Mouse (Mus musculus) lung, embryonic 15.5 days (tissue): ENCODE results near the gene Stox2. TPM values are rescaled to one million over a fixed set of nuclear protein-coding genes. Genes with fewer than 3 reads are reported as not detected.

Experiments
- ATAC-seq: fragments of 200-750 bp; cut with Nextera tagmentation; 2 replicates; pipeline ENCODE4 v1.8.0; 2017; ENCODE audit warnings: moderate number of reproducible peaks, borderline replicate concordance; ENCODE audit not compliant: low FRiP score, low TSS enrichment; ENCODE audit errors: extremely low read depth
- H3K27ac ChIP-seq: fragments of 300-500 bp; sonication (generic); 2 replicates; pipeline ENCODE4 v1.5.1; 2015; ENCODE audit warnings: moderate library complexity, mild to moderate bottlenecking, inconsistent platforms
- H3K27me3 ChIP-seq: fragments of 300-500 bp; sonication (generic); 2 replicates; pipeline ENCODE4 v1.6.1; 2015; ENCODE audit warnings: inconsistent platforms
- H3K36me3 ChIP-seq: fragments of 300-500 bp; sonication (generic); 2 replicates; pipeline ENCODE4 v1.6.1; 2015; ENCODE audit warnings: inconsistent platforms
- H3K4me1 ChIP-seq: fragments of 300-500 bp; sonication (generic); 2 replicates; pipeline ENCODE4 v1.6.1; 2015; ENCODE audit warnings: inconsistent platforms
- H3K4me2 ChIP-seq: fragments of 300-500 bp; sonication (generic); 2 replicates; pipeline ENCODE4 v1.6.1; 2015; ENCODE audit warnings: inconsistent platforms, mild to moderate bottlenecking, moderate library complexity
- H3K4me3 ChIP-seq: fragments of 300-500 bp; sonication (generic); 2 replicates; pipeline ENCODE4 v1.5.1; 2015; ENCODE audit warnings: mild to moderate bottlenecking, inconsistent platforms
- H3K9ac ChIP-seq: fragments of 300-500 bp; sonication (generic); 2 replicates; pipeline ENCODE4 v1.6.1; 2015; ENCODE audit warnings: inconsistent platforms
- H3K9me3 ChIP-seq: fragments of 300-500 bp; sonication (generic); 2 replicates; pipeline ENCODE4 v1.6.1; 2016; ENCODE audit warnings: inconsistent platforms
- WGBS: fragments of 180-500 bp; shearing (Covaris S2); methylation state at CpG from one replicate; pipeline ENCODE4 v1.1.7; 2015; 5-methylcytosine and 5-hydroxymethylcytosine counted together
- polyA plus RNA-seq: library from polyadenylated mRNA; unstranded; fragments of >200 nt; fragmentation: Nextera tagmentation; extraction: Ambion mirVana; gene quantifications from 2 replicates; pipeline ENCODE4 v1.2.1, GENCODE M21; 2015

Gene Stox2
- polyA plus RNA-seq, 1 experiment from 2014 or later, result 12.7 TPM

DNA sequence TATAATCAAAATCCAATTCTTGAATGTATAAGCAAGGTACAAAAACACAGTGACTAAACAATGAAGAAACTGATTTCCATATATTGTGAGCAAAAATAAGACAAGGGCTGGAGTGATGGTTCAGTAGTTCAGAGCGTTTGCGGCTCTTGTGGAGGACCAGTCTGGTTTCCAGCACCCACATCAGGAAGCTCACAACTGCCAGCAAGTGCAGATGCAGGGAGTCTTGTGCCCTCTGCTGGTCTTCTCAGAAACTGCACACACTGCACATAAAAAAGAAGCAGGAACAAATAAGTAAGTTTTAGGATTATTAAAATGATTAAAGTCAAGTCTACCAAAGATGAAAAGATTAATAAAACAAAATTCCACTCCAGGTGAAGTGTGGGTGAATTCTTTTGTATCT, 291.6 kb downstream of the Stox2 start:
- Histone ChIP-seq H3K4me2 (no peak overlapping the region), H3K27ac (no peak overlapping the region), H3K4me3 (no peak overlapping the region), H3K4me1 (no peaks in the 10 kb centered on the region), H3K9ac (no peak overlapping the region), H3K36me3 (no peaks in the 10 kb centered on the region), H3K27me3 (no peaks in the 10 kb centered on the region), H3K9me3 (no peaks in the 10 kb centered on the region)
- ATAC-seq, result no peak
- WGBS, result 92% methylated on average over 2 of the region's 2 CpGs

DNA sequence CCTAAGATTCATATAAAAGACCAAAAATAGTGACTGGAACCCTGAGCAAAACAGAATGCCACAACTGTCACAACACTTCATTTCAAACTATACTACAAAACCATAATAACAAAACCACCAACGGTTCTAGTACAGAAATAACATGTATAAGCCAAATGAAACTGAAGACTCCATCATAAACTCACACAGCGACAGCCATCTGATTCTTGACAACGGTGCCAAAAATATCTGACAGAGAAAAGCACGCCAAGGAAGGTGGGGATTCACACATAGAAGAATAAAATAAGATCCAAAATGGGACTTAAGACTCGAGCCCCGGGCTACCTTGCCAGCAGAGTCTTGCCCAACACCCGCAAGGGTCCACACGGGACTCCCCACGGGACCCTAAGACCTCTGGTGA, 300.9 kb downstream of the Stox2 start:
- no peak overlapping the region for H3K4me2 ChIP-seq
- no peaks in the 10 kb centered on the region for H3K36me3 ChIP-seq
- H3K9ac ChIP-seq, result no peak overlapping the region
- H3K4me1 ChIP-seq, result no peaks in the 10 kb centered on the region
- H3K27me3 ChIP-seq, result no peaks in the 10 kb centered on the region
- H3K9me3 ChIP-seq, result no peaks in the 10 kb centered on the region
- 84% methylated on average over 9 of the region's 9 CpGs for WGBS
- H3K4me3 ChIP-seq, result no peak overlapping the region
- ATAC-seq, result no peak
- no peak overlapping the region for H3K27ac ChIP-seq

DNA sequence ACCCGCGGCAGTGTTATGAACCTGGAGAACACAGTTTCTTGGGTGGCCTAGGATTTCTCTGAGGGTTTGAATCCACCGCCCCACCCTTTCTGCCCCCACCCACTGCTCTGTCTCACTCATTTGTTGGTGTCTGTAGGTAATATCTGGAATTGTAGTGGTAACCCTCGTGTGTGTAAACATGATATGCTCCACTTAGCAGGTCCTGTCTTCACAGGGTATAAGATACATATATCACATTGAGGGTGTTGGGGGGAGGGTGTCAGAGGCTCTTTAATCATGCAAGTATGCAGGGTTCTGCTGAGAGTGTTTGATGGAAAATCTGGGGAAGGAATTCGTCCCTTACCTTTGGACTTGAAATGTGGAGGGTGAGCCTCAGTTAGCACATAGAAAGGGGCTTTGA, 310.1 kb downstream of the Stox2 start:
- Histone ChIP-seq H3K27me3 (peaks cover 8% of the 10 kb centered on the region; the same call in 1 of the 2 replicates), H3K9me3 (no peaks in the 10 kb centered on the region), H3K4me2 (peak overlapping the region; percentile 55), H3K4me1 (peaks cover 15% of the 10 kb centered on the region; the same call in 1 of the 2 replicates), H3K36me3 (no peaks in the 10 kb centered on the region), H3K4me3 (peak overlapping the region; percentile 27; the same call in 1 of the 2 replicates), H3K27ac (no peak overlapping the region), H3K9ac (no peak overlapping the region)
- WGBS, result 19% methylated on average over 5 of the region's 5 CpGs
- ATAC-seq, result no peak

DNA sequence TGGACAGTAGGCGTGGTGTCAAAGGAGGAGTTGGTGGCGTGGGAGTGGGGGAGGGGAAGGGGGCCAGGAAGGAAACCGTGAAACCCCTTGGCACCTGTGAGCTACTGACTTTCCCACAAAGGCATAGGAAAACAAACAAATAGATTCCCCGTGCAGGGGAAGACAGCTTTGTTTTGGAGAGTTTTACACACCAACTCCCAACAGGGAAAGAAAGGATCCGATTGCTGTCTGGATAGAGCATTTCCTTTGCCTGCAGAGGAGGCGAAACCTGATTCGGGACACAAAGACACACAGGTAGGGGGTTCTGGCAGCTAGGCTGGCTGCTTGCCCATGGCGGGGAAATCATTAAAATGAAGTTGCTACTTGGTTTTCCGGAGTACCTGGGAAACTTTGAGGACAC, 310.6 kb downstream of the Stox2 start:
- Histone ChIP-seq H3K9ac (no peak overlapping the region), H3K4me1 (peaks cover 15% of the 10 kb centered on the region; the same call in 1 of the 2 replicates), H3K36me3 (no peaks in the 10 kb centered on the region), H3K9me3 (no peaks in the 10 kb centered on the region), H3K27me3 (peaks cover 8% of the 10 kb centered on the region; the same call in 1 of the 2 replicates), H3K4me3 (peak overlapping the region; percentile 27), H3K4me2 (peak overlapping the region; percentile 55), H3K27ac (no peak overlapping the region)
- no peak for ATAC-seq
- 4% methylated on average over 9 of the region's 9 CpGs for WGBS

DNA sequence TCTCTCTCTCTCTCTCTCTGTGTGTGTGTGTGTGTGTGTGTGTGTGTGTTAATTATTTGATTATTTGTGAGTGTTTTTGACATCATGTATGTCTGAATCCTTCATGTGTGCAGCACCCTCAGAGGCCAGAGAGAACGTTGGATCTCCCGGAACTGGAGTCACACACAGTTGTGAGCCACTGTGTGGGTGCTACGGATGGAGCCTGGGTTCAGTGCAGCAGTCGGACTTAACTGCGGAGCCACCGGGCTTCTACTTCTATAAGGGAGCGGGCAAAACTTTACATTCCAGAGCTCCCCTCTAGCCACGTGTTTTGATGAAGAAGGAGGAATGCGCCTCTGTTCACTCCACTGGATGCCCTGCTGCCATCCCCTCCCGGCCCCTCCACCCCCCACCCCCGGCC, 311.4 kb downstream of the Stox2 start:
- Histone ChIP-seq H3K9me3 (no peaks in the 10 kb centered on the region), H3K4me1 (peaks cover 15% of the 10 kb centered on the region; the same call in 1 of the 2 replicates), H3K36me3 (no peaks in the 10 kb centered on the region), H3K9ac (no peak overlapping the region), H3K4me3 (no peak overlapping the region), H3K27ac (no peak overlapping the region), H3K4me2 (peak overlapping the region; percentile 55), H3K27me3 (peaks cover 8% of the 10 kb centered on the region; the same call in 1 of the 2 replicates)
- ATAC-seq, result no peak
- 23% methylated on average over 11 of the region's 11 CpGs for WGBS

DNA sequence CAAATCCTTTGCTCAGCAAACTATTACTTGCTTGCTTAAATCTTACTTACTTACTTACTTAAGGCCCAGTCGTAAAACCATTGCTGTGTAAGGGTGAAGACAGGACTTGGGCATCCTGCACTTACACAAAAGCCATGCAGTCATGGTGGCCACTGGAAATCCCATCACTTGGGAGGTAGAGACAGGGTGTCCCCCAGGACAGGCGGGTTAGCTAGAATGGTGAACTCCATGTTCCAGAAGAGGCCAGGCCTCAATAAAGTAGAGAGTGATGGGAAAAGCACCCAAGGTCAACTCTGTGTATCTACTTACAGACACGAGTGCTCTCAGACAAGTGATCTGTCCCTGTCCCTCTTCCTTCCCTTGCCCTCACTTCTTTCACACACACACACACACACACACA, 312.8 kb downstream of the Stox2 start:
- Histone ChIP-seq H3K27ac (no peak overlapping the region), H3K9ac (no peak overlapping the region), H3K36me3 (no peaks in the 10 kb centered on the region), H3K4me3 (no peak overlapping the region), H3K27me3 (peaks cover 8% of the 10 kb centered on the region; the same call in 1 of the 2 replicates), H3K4me1 (peaks cover 15% of the 10 kb centered on the region; the same call in 1 of the 2 replicates), H3K4me2 (no peak overlapping the region), H3K9me3 (no peaks in the 10 kb centered on the region)
- 78% methylated on average over 3 of the region's 3 CpGs for WGBS
- ATAC-seq, result no peak

Other genes with a start within 250 kb of the Stox2 start
- 27.9 and 29.3 TPM in 2 replicates for gene Trappc11, start 87.1 kb upstream of the Stox2 start, polyA plus RNA-seq
- gene Rwdd4a, start 87.3 kb upstream of the Stox2 start, polyA plus RNA-seq, result 31.4 and 35.7 TPM in 2 replicates
- gene Ing2, start 229.2 kb upstream of the Stox2 start, polyA plus RNA-seq, result 13.6 and 13.7 TPM in 2 replicates